Mouse (Mus musculus) neural tube, embryonic 13.5 days (tissue): Measurements from ENCODE around the gene Lmntd1. TPM values are rescaled to one million over a fixed set of nuclear protein-coding genes. Genes with fewer than 3 reads are reported as not detected.
"Not testable (repeated sequence)": the region's sequence is repeated elsewhere in the genome, so short reads cannot be mapped to it uniquely, and the experiment has no call there.

Source experiments
- ATAC-seq: fragments of 200-750 bp; cut with Nextera tagmentation; 2 replicates; pipeline ENCODE4 v1.8.0; 2017; ENCODE audit warnings: low read depth, mild to moderate bottlenecking, moderate TSS enrichment, moderate library complexity
- H3K27ac ChIP-seq: fragments of 300-500 bp; sonication (generic); replicated peaks from 2 replicates; pipeline ENCODE4 v1.5.1; 2015; ENCODE audit warnings: moderate library complexity, mild to moderate bottlenecking, inconsistent platforms
- H3K27me3 ChIP-seq: fragments of 300-500 bp; sonication (generic); 2 replicates; pipeline ENCODE4 v1.6.1; 2015; ENCODE audit warnings: mild to moderate bottlenecking, inconsistent platforms
- H3K36me3 ChIP-seq: fragments of 300-500 bp; sonication (generic); 2 replicates; pipeline ENCODE4 v1.6.1; 2015; ENCODE audit warnings: mild to moderate bottlenecking, inconsistent platforms
- H3K4me1 ChIP-seq: fragments of 300-500 bp; sonication (generic); replicated peaks from 2 replicates; pipeline ENCODE4 v1.6.1; 2015; ENCODE audit warnings: inconsistent platforms
- H3K4me2 ChIP-seq: fragments of 300-500 bp; sonication (generic); 2 replicates; pipeline ENCODE4 v1.6.1; 2015; ENCODE audit warnings: inconsistent platforms, mild to moderate bottlenecking, moderate library complexity
- H3K4me3 ChIP-seq: fragments of 300-500 bp; sonication (generic); 2 replicates; pipeline ENCODE4 v1.5.1; 2015; ENCODE audit warnings: mild to moderate bottlenecking, inconsistent platforms
- H3K9ac ChIP-seq: fragments of 300-500 bp; sonication (generic); 2 replicates; pipeline ENCODE4 v1.6.1; 2015; ENCODE audit warnings: moderate library complexity, mild to moderate bottlenecking, inconsistent platforms
- H3K9me3 ChIP-seq: fragments of 300-500 bp; sonication (generic); 2 replicates; pipeline ENCODE4 v1.6.1; 2016; ENCODE audit warnings: inconsistent platforms
- WGBS: fragments of 180-500 bp; shearing (Covaris S2); methylation state at CpG from one replicate; pipeline ENCODE4 v1.1.7; 2015; 5-methylcytosine and 5-hydroxymethylcytosine counted together
- polyA plus RNA-seq: library from polyadenylated mRNA; unstranded; fragments of >200 nt; fragmentation: Nextera tagmentation; extraction: Ambion mirVana; gene quantifications from 2 replicates; pipeline ENCODE4 v1.2.1, GENCODE M21; 2015

The Lmntd1 gene
- polyA plus RNA-seq, 1 experiment from 2014 or later, result 1.2 TPM

DNA sequence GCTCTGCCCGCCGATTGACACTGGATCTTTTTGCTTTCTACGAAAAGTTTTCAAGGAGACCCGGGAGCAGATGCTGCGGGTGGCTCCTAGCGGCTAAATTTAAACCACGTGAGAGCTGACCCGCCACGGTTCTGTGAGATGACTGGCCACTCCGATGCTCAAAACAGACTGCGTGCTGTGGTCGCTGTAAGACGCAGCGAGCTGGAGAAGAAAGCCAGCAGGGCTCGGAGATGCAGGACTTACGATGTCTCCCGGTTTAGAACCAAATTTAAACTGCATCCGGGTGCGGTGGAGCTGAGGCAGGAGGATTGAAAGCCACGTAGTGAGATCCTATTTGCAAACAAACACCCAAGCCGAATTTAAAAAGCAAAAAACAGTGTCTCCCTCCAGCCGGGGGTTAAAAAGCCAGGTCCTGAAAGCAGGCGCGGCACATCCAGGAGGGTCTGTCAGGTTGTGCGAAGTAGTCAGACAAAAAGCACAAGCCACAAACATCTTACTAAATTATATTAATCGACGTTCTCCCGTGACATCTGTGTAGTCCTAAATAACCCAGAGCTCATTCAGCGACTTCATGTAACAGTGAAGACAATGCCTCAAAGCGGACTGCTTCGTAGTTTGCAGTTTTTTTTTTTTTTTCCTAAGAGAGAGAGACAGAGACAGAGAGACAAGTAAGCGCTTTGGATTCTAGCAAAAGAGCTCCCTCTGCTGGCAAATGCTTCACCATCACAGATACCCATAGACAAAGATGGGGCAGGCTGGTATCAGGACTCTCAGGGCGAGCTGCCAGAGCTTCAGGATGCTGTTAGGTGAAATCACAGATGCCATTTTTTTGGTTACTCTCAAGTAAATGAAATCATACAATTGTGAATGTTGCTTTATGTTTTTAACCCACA lies 272.6 kb downstream of the Lmntd1 start:
- Histone ChIP-seq H3K4me3 (peak overlapping the region; percentile 53), H3K4me2 (peak overlapping the region; percentile 82), H3K27ac (peak overlapping the region; percentile 90), H3K36me3 (no peaks in the 10 kb centered on the region), H3K9ac (peak overlapping the region; percentile 69), H3K27me3 (peaks cover 5% of the 10 kb centered on the region), H3K9me3 (no peaks in the 10 kb centered on the region), H3K4me1 (peaks cover 10% of the 10 kb centered on the region; the same call in 1 of the 2 replicates)
- ATAC-seq, result peak; percentile 48
- WGBS, result under 1% methylated on average over 33 of the region's 33 CpGs

DNA sequence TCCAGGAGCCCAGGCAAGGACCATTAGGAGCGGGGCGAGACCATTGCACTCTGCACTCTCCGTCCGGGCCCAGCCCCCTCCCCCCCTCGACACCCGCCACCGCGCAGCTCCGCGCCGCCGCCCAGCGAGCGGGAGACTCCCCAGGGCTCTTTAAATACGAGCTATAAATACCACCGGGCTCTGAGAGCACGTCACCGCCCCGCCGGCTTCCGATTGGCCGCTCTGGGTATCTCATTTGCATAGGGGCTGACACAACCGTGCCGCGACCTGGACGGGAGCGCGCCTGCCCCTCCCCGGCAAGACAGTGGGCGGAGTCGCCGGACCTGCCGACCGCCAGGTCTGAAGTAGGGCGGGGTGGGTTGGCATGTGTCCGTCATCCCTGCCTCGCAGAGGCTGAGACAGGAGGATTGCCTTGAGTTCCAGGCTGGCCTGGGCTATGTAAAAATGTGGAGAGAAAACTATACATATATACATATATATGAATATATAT lies 273.4 kb downstream of the Lmntd1 start:
- Histone ChIP-seq H3K36me3 (no peaks in the 10 kb centered on the region), H3K9ac (peak overlapping the region; percentile 69), H3K4me2 (peak overlapping the region; percentile 82), H3K4me1 (peaks cover 10% of the 10 kb centered on the region; the same call in 1 of the 2 replicates), H3K27ac (peak overlapping the region; percentile 90), H3K27me3 (peaks cover 5% of the 10 kb centered on the region), H3K4me3 (peak overlapping the region; percentile 53), H3K9me3 (no peaks in the 10 kb centered on the region)
- under 1% methylated on average over 37 of the region's 37 CpGs for WGBS
- ATAC-seq, result peak; percentile 94

DNA sequence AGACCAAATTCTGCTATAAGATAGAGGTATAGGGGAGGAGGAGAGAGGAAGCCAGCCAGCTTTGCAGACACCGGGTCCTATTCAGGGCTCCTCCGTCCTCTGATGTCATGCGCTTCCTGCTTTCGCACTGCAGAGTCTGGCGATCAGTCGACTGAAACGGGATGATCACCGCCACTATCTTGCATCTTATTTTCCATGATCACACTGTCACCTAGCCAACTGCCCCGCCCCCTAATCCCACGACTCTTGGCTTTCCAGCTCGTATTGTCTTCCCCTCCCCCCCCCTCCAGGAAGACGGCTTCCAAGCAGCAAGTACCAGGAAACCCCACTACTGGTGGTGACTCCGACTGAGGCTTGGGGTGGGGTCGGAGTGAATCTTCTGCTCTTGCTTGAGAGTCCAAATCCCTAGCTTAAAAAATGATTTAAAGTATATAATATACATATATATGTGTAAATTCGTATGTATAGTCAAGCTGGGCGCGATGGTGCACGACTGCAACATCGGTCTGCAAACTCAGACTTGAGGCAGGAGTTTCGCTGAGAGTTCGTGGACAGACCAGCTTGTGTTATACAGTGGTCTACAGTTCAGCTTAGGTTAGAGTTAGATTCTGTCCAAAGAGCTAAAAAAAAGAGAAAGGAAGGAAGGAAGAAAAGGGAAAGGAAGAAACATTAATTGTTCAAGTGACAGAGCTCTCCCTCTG lies 274.0 kb downstream of the Lmntd1 start:
- WGBS, result 0% methylated on average over 21 of the region's 21 CpGs
- peak overlapping the region; percentile 90 for H3K27ac ChIP-seq

DNA sequence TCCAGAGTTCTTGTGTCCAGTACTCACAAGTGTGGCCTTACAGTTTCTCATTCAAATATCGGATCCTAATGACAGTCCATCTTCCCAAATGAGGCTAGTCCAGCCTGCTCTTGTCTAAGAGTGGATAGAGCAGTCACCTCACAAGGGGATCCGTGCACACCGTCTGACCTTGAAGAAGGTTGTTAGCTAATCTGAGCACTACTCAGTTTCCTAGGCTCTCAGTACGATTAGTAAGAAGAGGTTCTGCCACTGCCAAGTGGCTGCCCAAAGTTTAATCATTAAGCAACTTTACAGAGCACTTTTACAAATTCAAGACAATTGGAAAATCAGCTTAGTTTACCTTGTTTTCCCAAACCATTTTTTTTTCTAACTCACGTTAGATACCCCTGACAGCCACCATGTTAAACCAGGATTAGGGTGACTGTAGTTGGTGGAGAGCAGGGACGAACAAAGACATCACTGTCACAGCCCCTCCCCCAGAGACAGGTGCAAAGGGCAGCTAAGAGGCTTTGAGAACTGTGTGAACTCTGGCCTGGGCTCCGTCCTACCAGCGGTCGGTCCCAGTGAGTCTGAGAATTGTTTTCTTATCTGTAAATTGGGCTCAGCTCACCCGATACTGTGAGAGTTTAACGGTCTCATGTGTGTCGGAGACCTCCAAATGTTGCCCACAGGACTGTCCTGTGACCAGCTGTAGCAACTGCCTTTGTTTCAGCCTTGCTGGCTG lies 275.4 kb downstream of the Lmntd1 start:
- peak overlapping the region; percentile 69; the same call in 1 of the 2 replicates for H3K9ac ChIP-seq

More for the DNA sequence above, 274.0 kb downstream of the Lmntd1 start:
- Histone ChIP-seq H3K4me3 (peak overlapping the region; percentile 53), H3K4me2 (peak overlapping the region; percentile 82), H3K36me3 (no peaks in the 10 kb centered on the region), H3K9ac (peak overlapping the region; percentile 69), H3K27me3 (peaks cover 5% of the 10 kb centered on the region), H3K4me1 (peaks cover 10% of the 10 kb centered on the region; the same call in 1 of the 2 replicates), H3K9me3 (no peaks in the 10 kb centered on the region)
- peak; percentile 60 for ATAC-seq

DNA sequence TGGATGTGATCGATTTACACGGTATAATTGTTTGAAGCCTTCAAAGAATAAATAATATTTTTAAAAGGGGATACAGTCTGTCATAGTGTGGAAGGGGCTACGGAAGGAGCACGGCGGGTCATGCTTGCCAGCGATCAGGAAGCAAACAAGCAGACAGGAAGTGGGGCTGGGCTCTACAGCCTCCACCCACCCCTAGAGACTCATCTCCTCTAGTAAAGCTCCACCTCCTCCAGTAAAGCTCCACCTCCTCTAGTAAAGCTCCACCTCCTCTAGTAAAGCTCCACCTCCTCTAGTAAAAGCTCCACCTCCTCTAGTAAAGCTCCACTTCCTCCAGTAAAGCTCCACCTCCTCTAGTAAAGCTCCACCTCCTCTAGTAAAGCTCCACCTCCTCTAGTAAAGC lies 276.6 kb downstream of the Lmntd1 start:
- not testable (repeated sequence) for H3K4me2 ChIP-seq, H3K4me3 ChIP-seq, ATAC-seq, H3K36me3 ChIP-seq, H3K27me3 ChIP-seq, H3K9me3 ChIP-seq, H3K27ac ChIP-seq, H3K9ac ChIP-seq
- WGBS, result 84% methylated on average over 6 of the region's 6 CpGs
- peaks cover 10% of the 10 kb centered on the region; the same call in 1 of the 2 replicates for H3K4me1 ChIP-seq

More for the DNA sequence above, 275.4 kb downstream of the Lmntd1 start:
- H3K4me3 ChIP-seq, result no peak overlapping the region
- WGBS, result 45% methylated on average over 12 of the region's 12 CpGs
- H3K27me3 ChIP-seq, result peaks cover 5% of the 10 kb centered on the region
- H3K36me3 ChIP-seq, result no peaks in the 10 kb centered on the region
- no peak for ATAC-seq
- H3K4me1 ChIP-seq, result peaks cover 10% of the 10 kb centered on the region; the same call in 1 of the 2 replicates
- H3K27ac ChIP-seq, result no peak overlapping the region; the same call in 1 of the 2 replicates
- H3K4me2 ChIP-seq, result peak overlapping the region; percentile 82; the same call in 1 of the 2 replicates
- no peaks in the 10 kb centered on the region for H3K9me3 ChIP-seq

DNA sequence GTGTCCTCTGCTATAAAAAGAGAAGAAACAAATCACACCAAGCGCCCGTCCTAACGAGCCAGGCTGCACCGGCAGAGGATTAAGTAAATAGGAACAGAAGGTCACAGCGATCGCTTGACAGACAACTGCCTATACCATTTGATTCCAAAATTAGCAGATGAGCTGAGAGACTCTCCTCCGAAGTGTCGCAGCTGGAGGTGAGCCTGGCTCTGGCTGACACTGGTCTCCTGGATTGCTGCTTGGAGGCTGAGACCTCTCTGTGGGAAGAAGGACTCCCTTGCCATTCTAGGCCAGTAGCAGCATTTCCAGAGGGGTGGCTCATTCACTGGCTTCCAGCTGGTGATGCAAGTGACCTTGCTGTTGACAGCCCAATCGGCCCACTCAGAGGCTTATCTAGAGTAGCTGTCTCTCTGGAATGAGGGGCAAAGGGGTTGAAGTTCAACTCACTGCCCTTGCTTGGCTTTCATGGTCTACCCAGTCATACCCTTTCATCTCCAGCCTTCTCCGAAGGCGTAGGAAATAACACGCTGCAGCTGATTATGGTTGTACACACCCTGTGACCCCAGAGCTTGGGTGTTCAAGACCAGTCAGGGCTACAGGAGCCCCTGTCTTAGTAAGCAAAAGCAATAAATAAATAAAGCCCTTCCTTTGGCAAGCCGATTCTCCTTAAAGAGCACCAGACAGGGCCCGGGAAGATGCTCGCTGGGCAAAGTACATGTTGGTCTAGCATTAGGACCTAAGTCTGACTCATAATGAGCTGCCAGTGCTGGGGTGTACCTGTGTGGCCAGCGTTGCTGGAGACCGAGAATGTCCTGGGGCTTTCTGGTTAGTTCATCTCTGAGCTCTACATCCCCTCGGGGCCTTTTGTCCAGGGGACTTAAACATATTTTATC lies 278.0 kb downstream of the Lmntd1 start:
- no peak overlapping the region for H3K9ac ChIP-seq
- no peak for ATAC-seq

DNA sequence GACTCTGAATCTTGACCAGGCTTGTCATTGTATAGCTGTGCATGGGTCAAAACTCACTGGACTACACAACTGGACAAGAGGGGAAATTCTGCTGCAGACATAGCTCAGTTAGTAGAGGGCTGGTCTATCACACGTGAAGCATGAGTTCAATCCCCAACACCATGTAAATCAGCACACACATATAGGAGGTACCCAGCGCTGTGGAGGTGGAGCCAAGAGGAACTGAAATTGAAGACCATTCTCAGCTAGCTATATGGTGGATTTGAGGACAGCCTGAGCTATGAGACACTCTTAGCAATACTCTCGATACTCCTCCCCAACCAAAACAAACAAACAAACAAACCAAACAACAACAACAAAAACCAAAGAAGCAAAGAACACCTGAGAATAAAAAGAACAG lies 279.9 kb downstream of the Lmntd1 start:
- 88% methylated on average over 3 of the region's 3 CpGs for WGBS
- no peak for ATAC-seq
- H3K4me1 ChIP-seq, result peaks cover 4% of the 10 kb centered on the region; the same call in 1 of the 2 replicates

More for the DNA sequence above, 278.0 kb downstream of the Lmntd1 start:
- Histone ChIP-seq H3K27ac (no peak overlapping the region), H3K36me3 (no peaks in the 10 kb centered on the region), H3K4me3 (no peak overlapping the region), H3K9me3 (no peaks in the 10 kb centered on the region), H3K4me2 (no peak overlapping the region), H3K27me3 (peaks cover 5% of the 10 kb centered on the region), H3K4me1 (peaks cover 10% of the 10 kb centered on the region; the same call in 1 of the 2 replicates)
- 81% methylated on average over 18 of the region's 18 CpGs for WGBS

DNA sequence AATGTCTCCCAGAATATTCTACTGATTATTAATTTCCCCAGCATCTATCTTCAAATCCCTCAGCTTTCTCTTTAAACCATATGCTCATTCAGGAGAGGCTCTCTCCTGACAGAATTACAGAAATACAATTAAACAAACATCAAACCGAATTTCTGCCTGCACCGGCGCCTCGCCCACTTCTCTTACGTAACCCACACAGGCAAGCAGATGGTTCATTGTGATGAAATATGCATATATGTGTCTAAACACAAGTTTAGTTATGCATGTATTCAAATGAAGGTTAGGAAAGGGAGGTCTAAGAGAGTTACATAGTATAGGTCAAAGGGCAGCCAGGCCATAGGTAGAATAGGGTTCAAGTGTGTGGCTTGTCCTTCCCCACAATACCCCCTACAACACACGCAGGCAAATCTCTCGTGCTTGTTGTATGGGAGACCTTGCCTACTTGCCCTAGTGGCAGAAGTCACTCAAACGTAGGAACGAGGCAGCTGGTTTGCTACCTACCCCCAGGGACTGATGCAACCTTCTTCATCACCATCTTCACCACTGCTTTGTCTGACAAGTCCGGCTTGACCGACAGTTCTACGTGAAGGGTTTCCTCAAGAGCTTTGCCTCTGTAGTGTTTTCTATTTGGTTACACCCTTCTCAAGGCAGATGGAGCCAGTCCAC lies 287.8 kb downstream of the Lmntd1 start:
- H3K27me3 ChIP-seq, result no peaks in the 10 kb centered on the region
- no peak overlapping the region for H3K4me3 ChIP-seq
- 87% methylated on average over 12 of the region's 12 CpGs for WGBS
- H3K4me1 ChIP-seq, result no peaks in the 10 kb centered on the region
- no peak overlapping the region for H3K9ac ChIP-seq
- no peak for ATAC-seq
- no peak overlapping the region for H3K27ac ChIP-seq
- H3K4me2 ChIP-seq, result no peak overlapping the region
- no peaks in the 10 kb centered on the region for H3K9me3 ChIP-seq
- no peaks in the 10 kb centered on the region for H3K36me3 ChIP-seq

More for the DNA sequence above, 279.9 kb downstream of the Lmntd1 start:
- Histone ChIP-seq H3K4me2 (no peak overlapping the region), H3K9ac (no peak overlapping the region), H3K4me3 (no peak overlapping the region), H3K36me3 (no peaks in the 10 kb centered on the region), H3K27me3 (peaks cover 5% of the 10 kb centered on the region), H3K9me3 (no peaks in the 10 kb centered on the region), H3K27ac (no peak overlapping the region)

DNA sequence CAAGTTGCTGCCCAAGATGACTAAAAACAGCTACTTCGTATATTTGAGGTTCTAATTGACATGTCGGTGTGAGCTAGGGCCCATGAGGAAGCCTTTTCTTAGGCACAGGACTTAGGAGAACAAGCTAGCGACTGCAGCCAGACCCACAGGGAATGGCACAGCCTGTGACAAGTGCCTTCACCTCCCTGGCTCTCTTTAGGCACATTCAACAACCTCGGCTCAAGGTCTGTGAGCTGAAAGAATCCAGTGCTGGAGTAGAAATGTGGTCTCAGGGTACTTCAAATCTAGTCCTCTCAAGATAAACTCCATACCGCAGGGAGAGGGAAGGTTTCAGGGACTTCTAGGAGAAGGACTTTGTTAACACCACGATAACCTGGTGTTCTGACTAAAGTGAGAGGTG lies 289.0 kb downstream of the Lmntd1 start:
- ATAC-seq, result no peak
- H3K27ac ChIP-seq, result no peak overlapping the region
- H3K9me3 ChIP-seq, result no peaks in the 10 kb centered on the region
- no peaks in the 10 kb centered on the region for H3K27me3 ChIP-seq
- H3K4me1 ChIP-seq, result 0 out of 2 replicates have a peak, but pooled peaks cover 4% of the 10 kb centered on the region
- no peak overlapping the region for H3K9ac ChIP-seq
- no peaks in the 10 kb centered on the region for H3K36me3 ChIP-seq
- no peak overlapping the region for H3K4me3 ChIP-seq
- H3K4me2 ChIP-seq, result no peak overlapping the region
- WGBS, result 72% methylated on average over 6 of the region's 6 CpGs

DNA sequence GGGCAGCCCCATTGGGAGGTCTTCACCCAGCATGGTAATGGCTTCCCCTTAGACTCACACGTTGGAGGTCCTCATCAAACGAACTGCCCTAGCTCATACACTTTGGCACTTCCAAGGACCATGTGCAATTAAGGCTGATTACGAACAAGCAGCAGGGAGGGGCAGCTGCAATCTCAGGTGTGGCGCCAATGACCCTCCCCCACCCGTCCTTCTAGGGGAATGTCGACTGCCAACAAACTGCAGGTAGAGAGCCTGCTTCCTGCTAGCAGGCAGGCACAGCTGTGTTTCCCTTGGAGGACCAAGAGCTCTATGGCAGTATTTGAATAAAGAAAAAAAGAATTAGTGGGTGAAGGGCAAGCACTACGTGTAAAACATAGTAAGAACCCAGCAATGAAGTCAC lies 289.6 kb downstream of the Lmntd1 start:
- Histone ChIP-seq H3K9me3 (no peaks in the 10 kb centered on the region), H3K4me2 (no peak overlapping the region), H3K4me1 (0 out of 2 replicates have a peak, but pooled peaks cover 4% of the 10 kb centered on the region), H3K27ac (no peak overlapping the region), H3K36me3 (no peaks in the 10 kb centered on the region), H3K4me3 (no peak overlapping the region), H3K27me3 (no peaks in the 10 kb centered on the region), H3K9ac (no peak overlapping the region)
- no peak for ATAC-seq
- 57% methylated on average over 7 of the region's 7 CpGs for WGBS
